Mouse (Mus musculus) mesoderm, embryonic 11.5 days (tissue): ENCODE data around the gene Smtn.

Experiments used
- DNase-seq: peaks from one replicate; pipeline ENCODE4 v3.0.0-alpha.2; 2012; ENCODE audit warnings: low read depth, low spot score

Smtn gene

DNA sequence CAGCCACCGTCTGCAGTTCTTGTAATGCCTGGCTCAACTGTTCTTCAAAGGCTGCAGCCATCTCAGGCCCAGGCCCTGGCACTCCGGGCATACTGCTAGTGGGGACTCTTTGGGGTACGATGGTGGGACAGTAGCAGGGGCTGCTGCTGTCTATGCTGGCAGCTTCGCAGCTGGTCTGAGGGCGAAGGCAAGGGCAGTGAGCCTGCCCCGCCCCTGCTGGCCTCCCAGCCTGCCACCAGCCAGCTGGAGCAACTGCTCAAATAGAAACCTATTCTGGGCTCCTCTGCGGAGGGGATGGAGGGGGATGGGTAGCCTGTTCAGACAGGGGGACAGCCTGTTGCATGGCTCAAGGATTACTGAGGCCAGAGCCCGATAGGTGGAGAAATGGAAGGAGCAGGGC is 12.6 kb downstream of the Smtn start:
- no peak for DNase-seq

DNA sequence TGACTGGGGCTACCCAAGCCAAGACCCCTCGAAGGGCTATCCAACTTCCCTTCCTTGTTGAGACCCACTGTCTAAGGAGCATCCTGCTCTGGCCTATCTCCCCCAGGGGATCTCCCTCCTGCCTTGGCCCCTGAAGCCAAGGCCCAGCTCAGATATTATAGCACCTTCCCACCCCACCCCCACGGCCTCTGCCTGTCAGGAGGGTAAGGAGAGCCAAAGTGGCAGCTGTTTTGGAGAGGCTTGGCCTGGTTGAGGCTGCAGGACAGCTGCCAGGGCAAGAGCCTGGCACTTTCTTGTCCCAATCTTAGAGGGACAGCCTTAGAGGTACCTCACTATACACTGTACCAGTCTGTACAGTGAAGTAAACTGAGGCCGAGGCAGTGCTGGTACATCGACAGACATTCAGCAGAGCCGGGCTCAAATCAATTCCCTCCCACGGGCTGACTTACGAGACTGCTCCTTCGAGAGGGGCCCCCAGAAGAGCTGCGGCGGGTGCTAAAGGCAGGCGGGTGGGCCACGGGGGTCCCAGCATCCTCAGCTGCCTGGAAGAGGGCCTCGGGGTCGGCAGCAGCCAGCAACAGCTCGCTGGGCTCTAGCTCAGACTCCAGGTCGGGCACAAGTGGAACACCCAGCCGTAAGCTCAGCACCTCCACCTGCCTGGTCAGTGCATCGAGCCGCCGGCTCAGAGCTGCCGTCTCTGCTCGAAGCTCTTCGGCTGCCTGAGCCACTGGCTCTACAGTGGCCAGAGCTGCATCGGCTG is 13.3 kb downstream of the Smtn start:
- DNase-seq, result no peak

DNA sequence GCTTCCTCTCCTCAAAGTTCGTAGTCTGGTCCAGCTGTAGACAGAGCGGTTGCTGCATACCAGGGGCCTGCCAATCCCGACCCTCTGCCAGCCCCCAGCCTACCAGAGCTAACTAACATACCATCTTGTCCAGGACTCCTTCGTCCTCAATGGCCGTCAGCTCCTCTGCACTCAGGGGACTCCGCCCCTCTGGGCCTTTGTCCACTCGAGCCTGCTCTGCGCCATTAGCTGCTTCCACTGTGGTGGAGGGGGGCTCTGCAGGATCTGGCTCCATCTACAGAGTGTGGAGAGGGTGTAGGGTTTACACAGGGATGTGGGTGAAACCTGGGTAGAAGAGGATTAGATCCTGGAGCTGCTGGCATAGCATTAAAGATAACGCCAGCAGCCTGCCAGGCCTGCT is 14.2 kb downstream of the Smtn start:
- no peak for DNase-seq

DNA sequence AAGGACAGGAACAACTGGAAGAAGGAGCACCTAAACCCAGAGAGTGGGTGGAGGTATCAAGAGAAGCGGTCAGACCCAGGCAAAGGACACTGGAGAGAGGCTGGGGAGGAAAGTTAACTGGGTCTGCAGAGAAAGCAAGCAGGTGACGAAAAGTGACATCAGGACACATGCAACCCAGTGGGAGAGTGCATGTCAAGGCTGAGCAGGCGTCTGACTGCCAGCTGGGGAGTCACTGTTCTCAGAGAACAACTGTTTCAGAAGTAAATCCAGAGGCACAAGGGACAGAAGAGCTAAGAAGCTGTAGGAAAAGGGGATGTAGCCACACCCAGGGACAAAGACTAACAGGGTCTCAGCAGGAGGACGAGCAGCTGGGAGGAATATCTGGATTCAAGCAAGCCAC is 14.9 kb downstream of the Smtn start:
- DNase-seq, result no peak

DNA sequence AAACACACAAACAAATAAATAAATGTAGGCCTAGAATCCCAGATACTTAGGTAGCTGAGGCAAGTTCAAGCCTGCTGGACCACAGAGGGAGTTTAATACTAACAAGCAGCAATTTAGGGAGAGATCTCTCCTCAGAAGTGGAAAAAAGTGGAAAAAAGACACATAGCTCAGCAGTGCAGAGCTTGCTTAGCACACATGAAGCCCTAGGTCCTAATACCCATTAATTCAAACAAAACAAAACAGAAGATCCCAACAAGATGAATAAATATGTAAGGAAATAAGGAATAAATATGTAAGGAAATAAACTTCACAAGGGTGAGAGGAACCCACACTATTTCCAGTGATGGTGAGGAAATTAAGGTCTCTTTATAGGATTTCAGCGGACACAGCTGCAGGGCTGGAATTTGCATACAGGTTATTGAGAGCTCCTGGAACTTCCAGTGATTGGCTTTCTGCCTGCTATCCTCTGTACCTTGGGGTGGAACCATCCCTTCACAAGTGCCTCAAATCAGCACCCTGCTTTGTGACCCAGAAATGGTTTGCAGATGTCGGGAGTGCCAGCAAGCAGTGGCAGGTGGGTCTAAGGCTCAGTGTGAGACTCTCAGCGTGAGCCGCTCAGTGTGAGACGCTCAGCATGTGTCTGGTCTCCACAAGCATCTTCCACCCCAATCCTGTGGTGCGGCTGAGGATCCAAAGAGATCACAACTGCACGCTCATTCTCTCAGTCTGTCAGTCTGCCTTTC is 16.4 kb downstream of the Smtn start:
- DNase-seq, result no peak

DNA sequence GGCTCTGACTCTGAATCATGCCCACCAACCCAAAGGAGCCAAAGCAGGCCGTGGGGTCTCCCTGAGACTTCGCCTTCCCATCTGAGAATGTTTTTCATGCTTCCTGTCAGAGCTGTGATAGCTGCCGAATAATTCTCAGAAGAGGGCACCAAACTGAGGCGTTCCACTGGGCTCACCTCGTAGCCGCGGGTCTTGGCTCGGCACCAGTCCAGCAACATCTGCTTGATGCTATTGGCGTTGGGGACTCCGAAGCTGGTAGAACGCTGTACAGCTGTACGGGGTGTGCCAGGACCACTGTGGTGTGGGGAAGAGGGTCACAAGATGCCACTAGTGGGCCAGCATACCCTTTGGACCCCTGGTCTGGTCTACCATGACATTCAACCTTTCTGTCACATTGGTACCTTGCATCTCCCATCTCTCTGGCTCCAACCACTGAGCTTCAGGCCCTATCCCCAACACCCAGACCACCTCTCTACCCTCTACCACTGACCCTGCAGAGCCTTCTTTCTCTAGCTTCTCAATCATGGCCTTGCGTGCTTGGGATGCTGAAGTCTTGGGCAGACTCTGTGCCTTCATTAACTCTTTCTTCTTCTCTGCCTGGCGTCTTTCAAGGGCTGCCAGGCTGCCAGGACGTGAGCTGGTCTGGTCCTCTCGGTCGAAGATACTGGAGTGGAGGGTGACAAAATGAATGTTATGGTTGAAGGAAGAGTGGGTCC is 18.0 kb downstream of the Smtn start:
- no peak for DNase-seq

DNA sequence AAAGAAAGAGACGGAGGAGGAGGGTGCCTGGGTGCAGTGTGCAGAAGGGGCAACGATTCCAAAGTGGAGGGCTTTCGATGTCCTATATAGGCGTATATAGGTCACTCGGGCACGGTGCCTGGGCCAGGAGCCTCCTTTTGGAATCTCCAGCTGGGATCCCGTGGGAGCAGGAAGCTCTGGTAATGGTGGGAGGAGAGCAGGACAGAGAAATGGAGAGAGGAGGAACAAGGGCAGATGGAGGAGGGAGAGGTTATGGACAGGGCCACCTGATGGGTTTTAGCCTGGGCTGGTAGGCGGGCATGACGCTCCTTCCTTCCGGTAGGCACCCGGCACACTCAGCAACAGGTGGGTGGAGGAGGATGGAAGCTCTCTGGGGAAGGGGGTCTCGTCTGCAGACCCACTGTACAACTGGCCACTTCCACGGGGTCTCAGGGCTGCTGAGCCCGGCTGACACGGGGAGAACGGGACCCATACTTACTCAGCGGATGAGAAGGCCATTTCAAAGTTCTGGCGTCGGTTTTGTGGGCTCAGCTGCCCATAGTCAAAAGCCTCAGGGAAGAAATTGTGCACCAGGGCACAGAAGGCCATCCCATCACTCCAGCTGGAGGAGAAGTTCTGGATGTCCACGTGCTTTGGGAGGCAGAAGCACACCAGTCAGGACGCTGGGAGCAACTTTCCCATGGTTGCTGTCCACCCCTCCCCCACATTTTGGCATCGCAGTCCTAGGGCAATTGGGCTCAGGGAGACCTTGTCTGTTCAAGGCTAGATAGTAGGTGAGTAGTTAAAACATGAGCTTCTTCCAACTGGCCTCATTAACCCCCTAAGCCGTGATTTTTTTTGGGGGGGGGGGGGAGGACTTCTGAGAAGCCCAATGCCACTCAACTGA is 18.8 kb downstream of the Smtn start:
- no peak for DNase-seq

DNA sequence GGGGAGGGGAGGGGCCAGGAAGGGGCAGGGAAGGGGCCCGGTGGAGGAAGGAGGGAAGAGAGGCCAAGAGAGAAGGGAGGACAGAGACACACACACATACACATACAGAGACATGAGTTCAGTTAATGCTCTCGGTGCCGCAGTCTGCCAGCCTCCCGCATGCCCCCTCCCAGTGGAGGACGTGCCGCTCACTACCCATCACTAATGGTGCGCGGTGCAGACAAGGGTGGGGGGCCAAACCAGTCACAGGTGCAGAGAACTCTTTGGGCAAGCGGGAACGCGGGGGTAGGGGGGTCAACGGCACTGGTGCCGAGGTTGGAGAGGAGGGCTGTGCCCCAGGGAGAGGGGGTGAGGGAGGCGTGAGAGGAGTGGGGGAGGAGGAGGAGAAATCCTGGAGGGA is 19.5 kb downstream of the Smtn start:
- DNase-seq, result no peak

DNA sequence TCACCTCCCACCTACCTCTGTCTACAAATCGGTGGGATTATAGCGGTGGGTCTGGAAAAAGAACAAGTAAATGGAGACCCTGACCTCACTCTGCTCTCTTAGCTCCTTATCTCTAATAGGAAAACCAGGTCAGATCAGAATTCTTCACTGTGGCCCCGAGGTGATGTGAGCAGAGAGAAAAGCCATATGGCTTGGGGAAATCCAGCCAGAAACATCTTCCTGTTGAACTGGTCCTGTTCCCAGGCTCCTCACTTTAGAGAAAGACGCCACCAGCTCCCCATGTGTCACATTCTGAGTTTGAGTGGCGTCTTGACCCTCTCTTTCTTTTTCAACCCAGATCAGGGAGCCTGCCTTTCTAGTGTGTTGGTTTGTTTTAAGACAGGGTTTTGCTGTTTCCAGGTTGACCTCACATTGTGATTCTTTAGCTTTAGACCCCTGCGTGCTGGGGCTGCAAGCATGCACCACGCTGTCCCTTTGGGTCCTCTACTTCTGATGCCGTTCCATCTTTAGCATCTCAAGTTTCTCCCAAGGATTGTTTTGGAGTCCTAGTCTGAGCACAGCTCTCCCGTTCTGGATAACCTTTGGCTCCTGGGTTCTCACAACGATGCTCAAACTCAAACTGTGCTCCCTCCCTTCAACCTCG is 20.5 kb downstream of the Smtn start:
- DNase-seq, result no peak

DNA sequence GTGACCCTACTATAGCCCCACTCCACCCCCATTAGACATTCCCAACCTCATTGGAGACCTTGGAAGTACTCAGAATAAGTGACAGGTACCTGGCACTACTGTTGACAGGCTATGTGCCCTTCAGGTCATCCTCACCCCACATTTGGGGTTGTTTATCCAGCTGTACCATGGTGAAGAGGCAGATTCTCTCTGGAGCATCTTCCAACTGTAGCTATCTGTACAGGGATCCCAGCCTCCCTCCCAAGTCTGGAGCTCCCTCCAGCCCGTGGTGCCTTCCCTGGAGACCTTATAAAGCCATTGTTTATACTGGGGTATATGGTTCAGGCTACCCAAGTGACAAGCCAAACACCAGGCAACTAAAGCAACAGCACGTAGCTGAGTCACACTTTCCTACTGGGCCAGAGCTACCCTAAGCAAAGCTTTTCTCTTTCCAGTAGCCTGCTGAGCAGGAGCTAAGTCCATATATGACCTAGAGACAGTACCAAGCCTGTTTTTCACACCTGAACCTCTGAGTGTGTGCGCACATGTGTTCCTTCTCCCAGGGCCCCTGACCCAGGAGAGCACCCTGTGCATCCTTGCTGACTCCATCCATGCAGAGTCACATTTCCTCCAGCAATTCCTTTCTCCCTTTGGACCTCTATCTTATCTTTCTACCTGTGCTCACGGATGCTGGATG is 21.2 kb downstream of the Smtn start:
- DNase-seq, result no peak

DNA sequence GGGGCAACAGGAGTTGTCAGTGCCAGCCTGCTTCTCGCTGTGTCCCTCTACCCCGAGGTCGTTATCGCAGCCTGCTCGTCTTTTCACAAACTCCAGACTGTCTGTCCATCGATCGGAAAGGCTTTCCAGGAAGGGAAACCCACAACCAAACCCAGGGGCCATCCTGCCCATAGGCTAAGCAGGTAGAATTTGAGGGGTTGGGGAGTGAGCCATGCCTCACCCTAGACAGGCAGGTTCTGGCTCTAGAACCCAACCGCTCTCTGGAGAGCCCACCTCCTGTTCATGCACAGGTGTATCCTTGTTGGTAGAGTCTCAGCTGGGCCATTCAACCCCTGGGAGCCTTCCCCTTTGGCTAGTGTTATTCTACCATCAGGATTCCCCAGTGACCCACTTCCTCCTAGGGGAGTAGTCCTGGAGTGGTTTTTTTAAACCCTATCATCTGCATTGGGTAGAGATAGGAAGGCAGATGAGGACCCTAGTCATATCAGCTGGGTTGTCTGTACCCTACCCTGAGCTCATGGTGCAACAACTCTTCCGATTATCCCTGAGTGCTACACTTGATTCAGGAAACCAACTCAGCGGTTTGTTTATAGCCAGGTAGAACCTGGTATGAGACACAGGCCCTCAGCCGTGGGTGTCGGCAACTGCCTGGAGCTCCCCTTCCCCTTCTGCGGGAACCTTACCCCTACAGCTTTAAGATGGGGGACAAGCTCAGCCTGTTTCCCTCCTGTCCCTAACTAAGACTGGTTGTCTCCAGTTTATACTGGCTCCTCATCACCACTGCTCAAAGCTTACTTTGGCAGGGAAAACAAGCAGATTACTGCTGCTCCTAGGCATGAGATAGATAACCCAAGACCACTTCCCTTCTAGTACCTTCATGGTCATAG is 22.3 kb downstream of the Smtn start:
- no peak for DNase-seq

DNA sequence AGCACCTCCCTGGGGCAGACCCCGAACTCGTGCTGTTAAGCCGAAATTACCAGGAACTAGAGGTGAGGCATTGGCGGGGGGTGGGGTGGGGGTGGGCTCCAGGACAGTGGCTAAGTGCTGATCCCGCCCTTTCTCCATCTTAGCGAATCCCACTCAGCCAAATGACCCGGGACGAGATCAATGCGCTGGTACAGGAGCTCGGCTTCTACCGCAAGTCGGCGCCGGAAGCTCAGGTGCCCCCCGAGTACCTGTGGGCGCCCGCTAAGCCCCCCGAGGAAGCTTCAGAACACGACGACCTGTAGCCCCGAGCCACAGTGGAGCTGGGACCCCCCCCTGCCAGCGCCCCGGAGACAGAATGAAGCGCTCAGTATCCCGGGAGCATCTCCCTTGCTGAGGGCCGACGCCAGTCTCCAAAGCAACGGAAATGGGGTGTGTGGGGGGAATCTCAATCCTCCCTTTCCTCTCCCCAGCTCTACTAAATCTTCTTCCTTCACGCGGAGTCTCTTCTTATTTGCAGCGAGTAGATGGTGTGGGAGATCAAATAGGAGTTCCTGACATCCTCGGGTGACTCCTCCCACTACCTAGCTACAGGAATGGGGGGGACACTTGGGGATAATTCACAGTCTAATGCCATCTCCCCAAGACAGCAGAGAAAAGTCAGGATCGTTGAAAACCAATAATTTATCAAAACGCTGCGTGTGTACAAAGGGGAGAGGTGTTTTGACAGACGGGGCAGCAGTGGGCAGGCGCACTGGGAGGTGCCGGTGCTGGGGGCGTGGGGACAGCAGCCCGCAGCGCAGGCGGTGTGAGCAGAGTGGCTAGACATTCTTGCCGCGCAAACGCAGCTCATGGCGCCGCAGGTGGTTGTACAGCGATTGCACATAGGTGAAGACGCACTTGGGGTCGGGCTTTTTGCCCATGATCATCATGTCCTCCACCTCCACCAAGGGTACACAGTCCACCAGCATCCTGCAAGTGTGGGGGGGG is 23.3 kb downstream of the Smtn start:
- DNase-seq, result peak; percentile 54

DNA sequence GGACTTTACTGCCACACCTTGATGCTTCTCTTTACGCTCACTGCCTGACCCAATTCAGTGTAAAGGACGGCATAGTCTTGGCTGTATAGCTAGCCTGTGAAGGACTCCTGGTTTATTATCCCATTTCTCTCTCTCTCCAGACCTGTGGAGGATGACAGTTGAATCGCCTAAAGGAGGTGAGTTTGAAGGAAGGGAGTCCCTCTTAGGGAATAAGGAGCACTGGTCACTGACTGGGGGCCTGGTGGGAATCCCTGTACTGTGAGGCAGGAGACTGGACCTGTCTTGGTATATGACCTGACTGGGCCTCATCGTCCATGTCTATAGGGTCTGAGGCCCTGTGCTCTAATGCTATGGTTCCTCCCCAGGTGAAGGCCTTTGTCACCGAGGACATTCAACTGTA is 24.3 kb downstream of the Smtn start:
- DNase-seq, result no peak

DNA sequence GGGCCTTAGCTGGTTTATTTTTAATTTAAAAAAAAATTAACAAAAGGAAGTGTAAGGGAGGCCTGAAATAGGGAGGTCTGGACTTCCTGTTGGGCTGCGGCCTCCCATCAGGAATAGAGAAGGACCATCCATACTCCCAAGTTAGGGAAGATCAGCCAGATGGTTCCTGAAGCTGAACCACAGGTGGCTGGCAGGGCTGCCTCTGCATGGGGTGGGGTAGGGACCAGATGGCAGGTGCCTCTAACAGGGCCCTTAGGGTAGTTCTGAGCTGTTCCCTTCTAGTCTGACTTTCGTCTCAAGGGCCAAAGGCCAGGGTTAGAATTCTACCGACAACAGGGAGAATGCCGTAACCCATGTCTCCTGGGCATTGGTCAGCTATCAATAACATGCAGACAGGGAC is 24.8 kb downstream of the Smtn start:
- no peak for DNase-seq

DNA sequence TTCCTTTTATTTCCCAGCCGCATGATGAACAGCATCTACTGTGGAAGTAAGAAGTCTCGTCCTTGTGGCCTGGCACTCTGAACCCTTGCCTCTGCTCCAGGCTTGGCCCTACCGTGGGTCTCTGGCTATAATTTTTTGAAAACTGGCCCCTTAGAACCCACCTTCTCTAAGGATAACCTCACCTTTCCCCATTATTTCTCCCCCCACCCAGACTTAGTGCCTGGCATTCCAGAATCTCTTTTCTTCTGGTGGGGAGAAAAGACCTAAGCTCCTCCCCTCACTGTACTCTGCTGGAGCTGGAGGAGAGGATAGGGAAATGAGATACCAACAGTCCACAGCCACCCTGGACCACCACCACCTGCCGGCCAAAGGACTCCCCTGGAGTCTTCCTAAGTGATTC is 25.2 kb downstream of the Smtn start:
- no peak for DNase-seq

DNA sequence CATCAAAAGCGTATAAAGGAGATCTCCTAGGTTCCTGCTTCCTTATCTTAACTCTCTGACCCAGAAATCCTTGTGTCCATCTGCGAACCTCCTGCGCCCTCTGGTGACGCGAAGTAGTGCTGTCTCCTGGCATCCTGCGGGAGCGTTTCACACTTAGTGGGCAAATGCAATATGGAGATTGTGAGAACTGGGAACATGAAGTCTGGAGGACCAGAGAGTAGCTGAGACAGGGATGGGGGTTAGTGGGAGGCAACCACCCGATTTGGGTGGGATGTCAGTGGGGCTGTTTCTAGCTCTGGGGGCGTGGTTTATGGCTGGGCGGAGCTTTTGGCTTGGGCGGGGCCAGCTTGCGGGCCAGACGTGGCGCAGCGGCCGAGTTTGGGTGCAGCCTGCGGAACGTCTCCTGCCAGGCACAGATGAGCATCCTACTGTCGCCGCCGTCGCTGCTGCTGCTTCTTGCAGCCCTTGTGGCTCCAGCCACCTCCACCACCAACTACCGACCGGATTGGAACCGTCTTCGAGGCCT is 25.8 kb downstream of the Smtn start, which contains the start of gene Selenom:
TSS of gene Selenom (plus strand) at position 156 of the 526 bp plus-strand sequence.
- DNase-seq, result peak; percentile 88

DNA sequence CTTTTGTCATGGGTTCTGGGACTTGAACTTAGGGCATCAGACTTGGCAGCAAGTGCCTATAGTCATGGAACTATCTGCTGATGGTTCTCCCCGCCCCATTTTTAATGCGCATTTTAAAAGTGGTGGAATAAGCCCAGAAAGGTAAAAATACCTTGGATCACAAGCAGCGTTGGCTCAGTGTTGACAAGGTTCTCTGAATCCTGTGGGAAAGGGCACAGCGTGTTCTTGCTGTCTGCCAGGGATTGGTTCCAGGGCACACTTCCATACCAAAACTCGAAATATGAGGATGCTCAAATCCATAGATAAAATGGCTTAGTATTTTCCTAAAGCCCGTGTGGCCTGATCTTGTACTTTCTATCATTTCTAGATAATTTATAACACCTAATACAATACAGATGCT is 27.1 kb downstream of the Smtn start:
- no peak for DNase-seq

DNA sequence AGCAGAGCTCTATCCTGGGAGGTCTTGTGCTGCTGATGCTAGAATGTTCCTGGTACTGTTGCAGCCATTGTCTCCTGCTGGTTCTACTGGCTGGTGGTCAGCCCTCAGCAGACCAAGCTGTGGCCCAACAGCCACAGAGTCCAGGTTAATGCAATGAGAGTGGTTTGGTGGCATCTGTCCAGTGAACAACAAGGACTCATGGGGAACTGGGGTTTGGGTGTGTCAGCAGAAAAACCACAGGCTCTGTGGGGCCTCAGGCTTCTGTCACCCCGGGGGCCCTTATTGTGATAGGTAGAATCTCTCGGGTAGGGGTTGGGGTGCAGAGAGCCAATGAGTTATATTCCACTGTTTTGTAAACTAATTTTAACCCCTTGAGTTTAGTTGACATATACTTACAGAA is 30.1 kb downstream of the Smtn start:
- DNase-seq, result no peak
